Mouse (Mus musculus) embryonic facial prominence, embryonic 11.5 days (tissue): ENCODE data around the gene Rhbdl3. TPM values are rescaled to one million over a fixed set of nuclear protein-coding genes. Genes with fewer than 3 reads are reported as not detected.

Experiments used
- ATAC-seq: fragments of 200-750 bp; cut with Nextera tagmentation; replicated peaks from 2 replicates; pipeline ENCODE4 v1.8.0; 2017; ENCODE audit warnings: low read depth; ENCODE audit not compliant: insufficient number of reproducible peaks, low FRiP score, low TSS enrichment
- DNase-seq: peaks from one replicate; pipeline ENCODE4 v3.0.0-alpha.2; 2015; ENCODE audit warnings: low spot score
- H3K27ac ChIP-seq: fragments of 300-500 bp; sonication (generic); replicated peaks from 2 replicates; pipeline ENCODE4 v1.5.1; 2014; ENCODE audit warnings: mild to moderate bottlenecking, low read depth, low read length, control low read depth
- H3K27me3 ChIP-seq: fragments of 300-500 bp; sonication (generic); 2 replicates; pipeline ENCODE4 v1.6.1; 2014; ENCODE audit warnings: mild to moderate bottlenecking, low read length, moderate library complexity, mixed read lengths; ENCODE audit not compliant: control insufficient read depth, insufficient read depth
- H3K36me3 ChIP-seq: fragments of 300-500 bp; sonication (generic); replicated peaks from 2 replicates; pipeline ENCODE4 v1.6.1; 2014; ENCODE audit warnings: low read depth, mild to moderate bottlenecking, low read length, moderate library complexity, mixed read lengths; ENCODE audit not compliant: control insufficient read depth, insufficient read depth
- H3K4me1 ChIP-seq: fragments of 300-500 bp; sonication (generic); 2 replicates; pipeline ENCODE4 v1.6.1; 2014; ENCODE audit warnings: low read length, mixed read lengths; ENCODE audit not compliant: control insufficient read depth, insufficient read depth
- H3K4me2 ChIP-seq: fragments of 300-500 bp; sonication (generic); 2 replicates; pipeline ENCODE4 v1.6.1; 2014; ENCODE audit warnings: low read depth, mild to moderate bottlenecking, control low read depth, low read length, moderate library complexity
- H3K4me3 ChIP-seq: fragments of 300-500 bp; sonication (generic); 2 replicates; pipeline ENCODE4 v1.5.1; 2014; ENCODE audit warnings: low read depth, low read length, control low read depth
- H3K9ac ChIP-seq: fragments of 300-500 bp; sonication (generic); replicated peaks from 2 replicates; pipeline ENCODE4 v1.6.1; 2014; ENCODE audit warnings: mild to moderate bottlenecking, control low read depth, low read length
- H3K9me3 ChIP-seq: fragments of 300-500 bp; sonication (generic); replicated peaks from 2 replicates; pipeline ENCODE4 v1.6.1; 2016; ENCODE audit warnings: mild to moderate bottlenecking, low read length, inconsistent platforms, mixed read lengths; ENCODE audit not compliant: control insufficient read depth
- WGBS: fragments of 180-500 bp; shearing (Covaris S2); extraction: QIAGEN DNeasy Blood & Tissue Kit; methylation state at CpG from one replicate; pipeline ENCODE4 v1.1.7; 2014; 5-methylcytosine and 5-hydroxymethylcytosine counted together
- polyA plus RNA-seq: library from polyadenylated mRNA; unstranded; fragments of >200 nt; fragmentation: Nextera tagmentation; extraction: Ambion mirVana; gene quantifications from 2 replicates; pipeline ENCODE4 v1.2.1, GENCODE M21; 2014

Gene Rhbdl3
- polyA plus RNA-seq, 1 experiment from 2014 or later = 3.2 TPM

- no peak overlapping the region for H3K27ac ChIP-seq
- DNase-seq = no peak
- peak overlapping the region; percentile 68; the same call in 1 of the 2 replicates for H3K4me3 ChIP-seq
- ATAC-seq = no peak
- H3K4me1 ChIP-seq = 0 out of 2 replicates have a peak, but pooled peaks cover 5% of the 10 kb centered on the region
- no peaks in the 10 kb centered on the region for H3K36me3 ChIP-seq
- H3K4me2 ChIP-seq = peak overlapping the region; percentile 100
- peak overlapping the region; percentile 63; the same call in 1 of the 2 replicates for H3K9ac ChIP-seq
- WGBS = under 1% methylated on average over 9 of the region's 9 CpGs
- peaks cover 34% of the 10 kb centered on the region for H3K27me3 ChIP-seq
- no peaks in the 10 kb centered on the region for H3K9me3 ChIP-seq
Measured at GRCm38 (mm10) chr11:80302046-80302390, 1.3 kb downstream of the Rhbdl3 start.

- Histone ChIP-seq H3K9me3 (no peaks in the 10 kb centered on the region), H3K36me3 (no peaks in the 10 kb centered on the region), H3K27me3 (peaks cover 34% of the 10 kb centered on the region), H3K4me3 (peak overlapping the region; percentile 68), H3K9ac (no peak overlapping the region), H3K27ac (no peak overlapping the region), H3K4me2 (peak overlapping the region; percentile 100), H3K4me1 (0 out of 2 replicates have a peak, but pooled peaks cover 5% of the 10 kb centered on the region)
- WGBS = 5% methylated on average over 11 of the region's 11 CpGs
- ATAC-seq (0 out of 2 replicates have a peak, but pooled peaks have one; percentile 57), DNase-seq (peak; percentile 78)
Measured at GRCm38 (mm10) chr11:80302536-80302935, 1.8 kb downstream of the Rhbdl3 start.

GRCm38 (mm10) chr11:80303746-80304145 lies 3.0 kb downstream of the Rhbdl3 start:
- Histone ChIP-seq H3K9ac (no peak overlapping the region), H3K4me3 (no peak overlapping the region), H3K36me3 (no peaks in the 10 kb centered on the region), H3K27me3 (peaks cover 34% of the 10 kb centered on the region), H3K9me3 (no peaks in the 10 kb centered on the region), H3K4me2 (no peak overlapping the region), H3K27ac (no peak overlapping the region), H3K4me1 (0 out of 2 replicates have a peak, but pooled peaks cover 5% of the 10 kb centered on the region)
- ATAC-seq = no peak
- WGBS = 90% methylated on average over 3 of the region's 3 CpGs
- DNase-seq = no peak

GRCm38 (mm10) chr11:80304846-80305245 lies 4.1 kb downstream of the Rhbdl3 start:
- no peak overlapping the region for H3K27ac ChIP-seq
- no peaks in the 10 kb centered on the region for H3K36me3 ChIP-seq
- no peak overlapping the region for H3K4me2 ChIP-seq
- peaks cover 28% of the 10 kb centered on the region for H3K27me3 ChIP-seq
- no peaks in the 10 kb centered on the region for H3K9me3 ChIP-seq
- ATAC-seq (no peak), DNase-seq (no peak)
- no peak overlapping the region for H3K9ac ChIP-seq
- H3K4me3 ChIP-seq = no peak overlapping the region
- H3K4me1 ChIP-seq = 0 out of 2 replicates have a peak, but pooled peaks cover 5% of the 10 kb centered on the region
- WGBS = 85% methylated on average over 10 of the region's 10 CpGs

- H3K9me3 ChIP-seq = no peaks in the 10 kb centered on the region
- no peaks in the 10 kb centered on the region for H3K27me3 ChIP-seq
- no peak for DNase-seq
- H3K4me1 ChIP-seq = no peaks in the 10 kb centered on the region; the same call in 1 of the 2 replicates
- no peak overlapping the region for H3K9ac ChIP-seq
- 58% methylated on average over 6 of the region's 6 CpGs for WGBS
- no peak overlapping the region for H3K27ac ChIP-seq
- H3K4me2 ChIP-seq = no peak overlapping the region
- no peak for ATAC-seq
- H3K4me3 ChIP-seq = no peak overlapping the region
- no peaks in the 10 kb centered on the region for H3K36me3 ChIP-seq
Measured at GRCm38 (mm10) chr11:80308537-80308936, 7.8 kb downstream of the Rhbdl3 start.

- WGBS = 66% methylated on average over 4 of the region's 4 CpGs
- no peak for DNase-seq
- ATAC-seq = no peak
Measured at GRCm38 (mm10) chr11:80311271-80311670, 10.6 kb downstream of the Rhbdl3 start.

GRCm38 (mm10) chr11:80312049-80312448 lies 11.3 kb downstream of the Rhbdl3 start:
- H3K4me2 ChIP-seq = no peak overlapping the region
- no peaks in the 10 kb centered on the region for H3K36me3 ChIP-seq
- 39% methylated on average over 2 of the region's 2 CpGs for WGBS
- no peaks in the 10 kb centered on the region for H3K27me3 ChIP-seq
- H3K9ac ChIP-seq = no peak overlapping the region
- DNase-seq (no peak), ATAC-seq (peak; percentile 46; the same call in 1 of the 2 replicates)
- 0 out of 2 replicates have a peak overlapping the region, but pooled peaks have one; percentile 16 for H3K27ac ChIP-seq
- no peak overlapping the region for H3K4me3 ChIP-seq
- H3K4me1 ChIP-seq = no peaks in the 10 kb centered on the region; the same call in 1 of the 2 replicates
- H3K9me3 ChIP-seq = no peaks in the 10 kb centered on the region

More at GRCm38 (mm10) chr11:80311271-80311670, 10.6 kb downstream of the Rhbdl3 start:
- Histone ChIP-seq H3K9me3 (no peaks in the 10 kb centered on the region), H3K9ac (no peak overlapping the region), H3K36me3 (no peaks in the 10 kb centered on the region), H3K27ac (no peak overlapping the region), H3K4me2 (no peak overlapping the region), H3K4me1 (no peaks in the 10 kb centered on the region; the same call in 1 of the 2 replicates), H3K27me3 (no peaks in the 10 kb centered on the region), H3K4me3 (no peak overlapping the region)

GRCm38 (mm10) chr11:80312565-80312964 lies 11.9 kb downstream of the Rhbdl3 start:
- 7% methylated on average over 6 of the region's 6 CpGs for WGBS
- ATAC-seq (no peak), DNase-seq (peak; percentile 60)
- Histone ChIP-seq H3K9ac (no peak overlapping the region), H3K27ac (0 out of 2 replicates have a peak overlapping the region, but pooled peaks have one; percentile 16), H3K4me1 (no peaks in the 10 kb centered on the region; the same call in 1 of the 2 replicates), H3K4me3 (no peak overlapping the region), H3K36me3 (no peaks in the 10 kb centered on the region), H3K27me3 (no peaks in the 10 kb centered on the region), H3K9me3 (no peaks in the 10 kb centered on the region), H3K4me2 (no peak overlapping the region)
